Mouse (Mus musculus) heart, postnatal 0 days (tissue): ENCODE results near the gene Alkbh3. TPM values are rescaled to one million over a fixed set of nuclear protein-coding genes. Genes with fewer than 3 reads are reported as not detected.

ENCODE experiments used
- ATAC-seq: fragments of 200-750 bp; cut with Nextera tagmentation; 2 replicates; pipeline ENCODE4 v1.8.0; 2017; ENCODE audit warnings: low read depth, moderate number of reproducible peaks, moderate library complexity; ENCODE audit not compliant: insufficient read depth
- DNase-seq: peaks from one replicate; pipeline ENCODE4 v3.0.0-alpha.2; 2016; ENCODE audit warnings: low spot score
- H3K27ac ChIP-seq: fragments of 300-500 bp; sonication (generic); 2 replicates; pipeline ENCODE4 v1.5.1; 2014; ENCODE audit warnings: low read depth, mild to moderate bottlenecking
- H3K27me3 ChIP-seq: fragments of 300-500 bp; sonication (generic); 2 replicates; pipeline ENCODE4 v1.6.1; 2014; ENCODE audit warnings: low read length, mixed read lengths; ENCODE audit not compliant: control insufficient read depth, insufficient read depth
- H3K36me3 ChIP-seq: fragments of 300-500 bp; sonication (generic); replicated peaks from 2 replicates; pipeline ENCODE4 v1.6.1; 2014; ENCODE audit warnings: low read length, mixed read lengths; ENCODE audit not compliant: control insufficient read depth, insufficient read depth
- H3K4me1 ChIP-seq: fragments of 300-500 bp; sonication (generic); 2 replicates; pipeline ENCODE4 v1.6.1; 2014; ENCODE audit warnings: antibody characterized with exemption; ENCODE audit not compliant: control insufficient read depth, insufficient read depth
- H3K4me2 ChIP-seq: fragments of 300-500 bp; sonication (generic); 2 replicates; pipeline ENCODE4 v1.6.1; 2014; ENCODE audit warnings: low read depth, mild to moderate bottlenecking, low read length, moderate library complexity
- H3K4me3 ChIP-seq: fragments of 300-500 bp; sonication (generic); 2 replicates; pipeline ENCODE4 v1.5.1; 2014; ENCODE audit warnings: low read depth, low read length
- H3K9ac ChIP-seq: fragments of 300-500 bp; sonication (generic); replicated peaks from 2 replicates; pipeline ENCODE4 v1.6.1; 2014; ENCODE audit warnings: low read depth, low read length, mixed read lengths
- H3K9me3 ChIP-seq: fragments of 300-500 bp; sonication (generic); replicated peaks from 2 replicates; pipeline ENCODE4 v1.6.1; 2016; ENCODE audit warnings: low read length; ENCODE audit not compliant: control insufficient read depth
- CTCF ChIP-seq: IDR thresholded peaks from 2 replicates; pipeline ENCODE4 v1.5.1; 2016; ENCODE audit warnings: antibody characterized with exemption, control low read depth, low read depth
- EP300 ChIP-seq: IDR thresholded peaks from 2 replicates; pipeline ENCODE4 v1.6.1; 2016; ENCODE audit warnings: antibody characterized with exemption, low read depth
- WGBS: fragments of 180-500 bp; shearing (Covaris S2); extraction: QIAGEN DNeasy Blood & Tissue Kit; methylation state at CpG from one replicate; pipeline ENCODE4 v1.1.7; 2014; 5-methylcytosine and 5-hydroxymethylcytosine counted together
- polyA plus RNA-seq: library from polyadenylated mRNA; unstranded; fragments of >200 nt; fragmentation: Nextera tagmentation; extraction: Ambion mirVana; gene quantifications from 2 replicates; pipeline ENCODE4 v1.2.1, GENCODE M21; 2015
- total RNA-seq: library from RNA; depleted of rRNA; stranded (reverse); fragments of >200 nt; gene quantifications from 2 replicates; pipeline ENCODE4 v1.2.3, GENCODE M21; 2014; ENCODE audit warnings: low replicate concordance; rRNA removed

Alkbh3 gene
- total and polyA plus RNA-seq, 2 experiments from 2014 or later: 96.8 to 123 TPM

DNA sequence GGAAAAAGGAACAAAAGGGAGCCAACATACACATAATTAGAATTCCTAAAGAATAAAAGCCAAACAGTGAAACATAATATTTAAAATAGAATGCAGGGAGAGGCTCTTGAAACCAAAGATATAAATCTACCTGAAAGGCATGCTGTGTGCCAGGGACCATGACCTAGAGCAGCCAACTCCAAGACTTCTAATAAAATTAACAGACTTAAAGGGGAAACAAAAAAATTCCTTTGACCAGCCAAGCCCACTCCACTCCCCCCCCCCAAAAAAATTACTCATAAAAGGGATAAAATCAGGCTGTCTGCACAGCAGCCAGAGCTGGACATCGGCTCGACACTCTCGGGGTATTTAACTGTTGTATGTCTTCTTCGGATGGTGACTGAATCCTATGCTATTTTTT, 65.8 kb downstream of the Alkbh3 start:
- Histone ChIP-seq H3K9me3 (peaks cover 15% of the 10 kb centered on the region), H3K9ac (no peak overlapping the region), H3K27ac (no peak overlapping the region), H3K4me1 (peaks cover 15% of the 10 kb centered on the region), H3K36me3 (no peaks in the 10 kb centered on the region), H3K4me2 (no peak overlapping the region), H3K4me3 (no peak overlapping the region), H3K27me3 (0 out of 2 replicates have a peak, but pooled peaks cover 4% of the 10 kb centered on the region)
- TF ChIP-seq EP300 (no peak), CTCF (no peak)
- WGBS: 93% methylated on average over 4 of the region's 4 CpGs
- ATAC-seq (no peak), DNase-seq (no peak)

- H3K36me3 ChIP-seq: no peaks in the 10 kb centered on the region
- no peak overlapping the region for H3K27ac ChIP-seq
- 0 out of 2 replicates have a peak, but pooled peaks cover 4% of the 10 kb centered on the region for H3K27me3 ChIP-seq
- H3K4me1 ChIP-seq: peaks cover 15% of the 10 kb centered on the region
- no peak overlapping the region for H3K9ac ChIP-seq
- ATAC-seq: no peak
- H3K4me3 ChIP-seq: no peak overlapping the region
- DNase-seq: no peak
- H3K4me2 ChIP-seq: no peak overlapping the region
- peaks cover 13% of the 10 kb centered on the region for H3K9me3 ChIP-seq
- WGBS: 91% methylated on average over 2 of the region's 2 CpGs
- no peak for TF ChIP-seq CTCF
- no peak for TF ChIP-seq EP300
Measured at GRCm38 (mm10) chr2:93944099-93944498, 66.5 kb downstream of the Alkbh3 start.

DNA sequence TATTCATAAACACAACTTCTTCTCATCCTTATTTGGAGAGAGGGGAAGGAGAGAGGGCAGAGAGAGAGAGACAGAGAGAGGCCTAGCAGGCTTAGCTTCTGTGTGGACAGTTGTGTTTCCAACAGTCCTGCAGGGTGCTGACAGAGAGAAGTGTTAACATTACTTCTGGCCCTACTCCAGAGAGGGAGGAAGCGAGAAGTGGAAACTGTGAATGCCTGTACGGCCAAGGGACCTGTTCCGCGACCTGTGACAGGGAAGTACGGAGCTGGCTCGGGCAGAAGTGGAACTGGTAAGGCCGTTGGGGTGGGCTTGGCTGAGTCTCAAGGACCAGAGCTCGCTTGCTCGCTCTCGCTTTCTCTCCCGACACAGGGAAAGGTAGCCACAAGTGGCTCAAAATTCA, 68.9 kb downstream of the Alkbh3 start:
- DNase-seq: peak; percentile 78
- 10% methylated on average over 11 of the region's 11 CpGs for WGBS
- Histone ChIP-seq H3K4me2 (peak overlapping the region; percentile 44), H3K4me1 (peaks cover 18% of the 10 kb centered on the region), H3K9ac (no peak overlapping the region), H3K27me3 (0 out of 2 replicates have a peak, but pooled peaks cover 4% of the 10 kb centered on the region), H3K9me3 (peaks cover 9% of the 10 kb centered on the region), H3K36me3 (no peaks in the 10 kb centered on the region), H3K27ac (no peak overlapping the region), H3K4me3 (0 out of 2 replicates have a peak overlapping the region, but pooled peaks have one; percentile 2)
- TF ChIP-seq CTCF (no peak), EP300 (no peak)
- peak; percentile 79 for ATAC-seq

- TF ChIP-seq EP300 (no peak), CTCF (no peak)
- DNase-seq (no peak), ATAC-seq (peak; percentile 12; the same call in 1 of the 2 replicates)
- Histone ChIP-seq H3K9me3 (peaks cover 2% of the 10 kb centered on the region), H3K4me3 (no peak overlapping the region), H3K27ac (no peak overlapping the region), H3K27me3 (0 out of 2 replicates have a peak, but pooled peaks cover 7% of the 10 kb centered on the region), H3K4me2 (no peak overlapping the region), H3K36me3 (no peaks in the 10 kb centered on the region), H3K4me1 (peaks cover 18% of the 10 kb centered on the region), H3K9ac (no peak overlapping the region)
- 21% methylated on average over 9 of the region's 9 CpGs for WGBS
Measured at GRCm38 (mm10) chr2:93938534-93938933, 72.1 kb downstream of the Alkbh3 start.

Other genes with a start within 250 kb of the Alkbh3 start
- gene Ext2, start 188.2 kb downstream of the Alkbh3 start, total RNA-seq: 32.8 TPM in 2 replicates
- 38.2 and 40.3 TPM in 2 replicates for gene Ext2, start 188.2 kb downstream of the Alkbh3 start, polyA plus RNA-seq
- gene Accs, start 160.9 kb downstream of the Alkbh3 start, total RNA-seq: 8.4 and 42.5 TPM in 2 replicates
- gene Accs, start 160.9 kb downstream of the Alkbh3 start, polyA plus RNA-seq: 6.1 and 6.2 TPM in 2 replicates
- not detected in 2 replicates for gene Accsl, start 141.7 kb downstream of the Alkbh3 start, total RNA-seq
- 0.08 TPM in 1 of 2 replicates, not detected in the other for gene Accsl, start 141.7 kb downstream of the Alkbh3 start, polyA plus RNA-seq
- 39.3 and 41.6 TPM in 2 replicates for gene Gm13889, start 53.6 kb downstream of the Alkbh3 start, total RNA-seq
- gene Gm13889, start 53.6 kb downstream of the Alkbh3 start, polyA plus RNA-seq: 9.0 and 10.8 TPM in 2 replicates
- not detected in 2 replicates for gene Gm27027, start 14.5 kb downstream of the Alkbh3 start, total RNA-seq
- not detected in 2 replicates for gene Gm27027, start 14.5 kb downstream of the Alkbh3 start, polyA plus RNA-seq
- 24.1 and 27.7 TPM in 2 replicates for gene Hsd17b12, start 147.2 kb upstream of the Alkbh3 start, total RNA-seq
- 37.7 and 40.1 TPM in 2 replicates for gene Hsd17b12, start 147.2 kb upstream of the Alkbh3 start, polyA plus RNA-seq